Mouse (Mus musculus) thymus, adult 2 months (tissue): ENCODE measurements at regions not wholly inside any gene's neighbourhood (a gene's known extent, or its start where the extent isn't known, plus 50 kb on each side); places are given as distances from the start of the nearest gene placed in this dataset.

Source experiments
- DNase-seq: peaks from one replicate; pipeline ENCODE4 v3.0.0; 2021
- H3K27ac ChIP-seq: fragments of 200-500 bp; 2 replicates; pipeline ENCODE4 v1.5.1; 2012; ENCODE audit warnings: low read length, control low read depth; ENCODE audit not compliant: control insufficient read depth, insufficient read depth
- H3K27me3 ChIP-seq: fragments of 200-500 bp; 2 replicates; pipeline ENCODE4 v1.6.1; 2012; ENCODE audit warnings: mild to moderate bottlenecking, low read length, moderate library complexity, mixed read lengths; ENCODE audit not compliant: control insufficient read depth, insufficient read depth
- H3K36me3 ChIP-seq: fragments of 200-500 bp; 2 replicates; pipeline ENCODE4 v1.6.1; 2012; ENCODE audit warnings: mild to moderate bottlenecking, low read length, moderate library complexity; ENCODE audit not compliant: control insufficient read depth, insufficient read depth
- H3K4me1 ChIP-seq: fragments of 200-500 bp; replicated peaks from 2 replicates; pipeline ENCODE4 v1.6.1; 2012; ENCODE audit warnings: low read length; ENCODE audit not compliant: control insufficient read depth, insufficient read depth
- H3K4me3 ChIP-seq: fragments of 200-500 bp; 2 replicates; pipeline ENCODE4 v1.5.1; 2012; ENCODE audit warnings: mild to moderate bottlenecking, low read length, control low read depth, moderate library complexity; ENCODE audit not compliant: control insufficient read depth, insufficient read depth
- CTCF ChIP-seq: fragments of 200-500 bp; IDR thresholded peaks from 2 replicates; pipeline ENCODE4 v1.5.1; 2012; ENCODE audit warnings: mild to moderate bottlenecking, control low read depth, low read length, moderate library complexity, borderline replicate concordance; ENCODE audit not compliant: control insufficient read depth, poor library complexity, insufficient read depth; ENCODE audit errors: extremely low read depth
- POLR2A ChIP-seq: fragments of 200-500 bp; IDR thresholded peaks from 2 replicates; pipeline ENCODE4 v1.6.1; 2012; ENCODE audit warnings: mild to moderate bottlenecking, low read length, control low read depth, moderate library complexity; ENCODE audit not compliant: control insufficient read depth, poor library complexity, insufficient read depth; ENCODE audit errors: extremely low read depth
- WGBS: fragments of 180-500 bp; shearing (Covaris S2); methylation state at CpG from one replicate; pipeline ENCODE4 v1.1.7; 2018; 5-methylcytosine and 5-hydroxymethylcytosine counted together

DNA sequence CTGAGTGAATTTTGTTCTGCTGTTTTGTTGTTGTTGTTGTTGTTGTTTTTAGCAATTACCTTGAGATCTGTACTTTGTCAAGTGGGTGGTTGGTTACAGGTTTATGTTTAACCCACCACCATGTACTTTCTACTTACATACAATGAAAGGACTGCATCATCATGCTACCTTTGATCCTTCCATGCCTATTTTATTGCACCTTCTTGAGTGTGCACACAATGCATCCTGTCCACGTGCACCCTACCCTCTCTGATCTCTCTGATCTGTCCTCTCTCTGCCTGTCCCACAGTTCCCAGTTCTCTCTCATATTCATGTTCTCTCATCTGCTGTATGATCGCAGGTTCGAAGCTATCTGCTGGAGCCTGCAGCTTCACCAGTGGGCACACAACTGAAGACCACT, 59.9 kb upstream of the Gas1 start:
- Histone ChIP-seq H3K27me3 (no peaks in the 10 kb centered on the region), H3K4me1 (no peaks in the 10 kb centered on the region), H3K27ac (no peak overlapping the region), H3K36me3 (no peaks in the 10 kb centered on the region), H3K4me3 (no peak overlapping the region)
- TF ChIP-seq CTCF = no peak
- TF ChIP-seq POLR2A = no peak
- no peak for DNase-seq
- 90% methylated on average over 3 of the region's 3 CpGs for WGBS

GRCm38 (mm10) chr13:60242447-60243109, 65.4 kb upstream of the Gas1 start:
- Histone ChIP-seq H3K27me3 (no peaks in the 10 kb centered on the region), H3K4me3 (no peak overlapping the region), H3K27ac (no peak overlapping the region), H3K36me3 (no peaks in the 10 kb centered on the region), H3K4me1 (no peaks in the 10 kb centered on the region)
- TF ChIP-seq CTCF (no peak), POLR2A (no peak)
- no peak for DNase-seq
- WGBS = 86% methylated on average over 8 of the region's 8 CpGs

DNA sequence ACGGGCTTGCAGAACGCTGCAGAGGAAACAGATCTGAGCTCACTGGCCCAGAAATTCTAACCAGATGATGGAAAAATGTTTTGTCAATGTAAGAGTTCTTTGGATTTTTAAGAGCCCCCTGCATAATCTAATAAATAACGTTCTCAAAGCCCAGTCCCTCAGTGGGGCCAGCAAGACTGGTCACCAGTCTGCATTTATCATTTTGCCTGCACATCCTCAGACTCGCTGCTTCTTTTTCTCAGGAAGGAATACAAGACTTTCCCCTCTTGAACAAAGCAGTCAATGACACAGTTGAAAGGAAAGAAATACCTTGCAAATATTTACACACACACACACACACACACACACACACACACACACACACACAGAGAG, 65.9 kb upstream of the Gas1 start:
- TF ChIP-seq POLR2A (no peak), CTCF (no peak)
- Histone ChIP-seq H3K4me1 (no peaks in the 10 kb centered on the region), H3K27me3 (no peaks in the 10 kb centered on the region), H3K4me3 (no peak overlapping the region), H3K36me3 (no peaks in the 10 kb centered on the region), H3K27ac (no peak overlapping the region)
- WGBS = 72% methylated on average over 4 of the region's 4 CpGs
- no peak for DNase-seq

GRCm38 (mm10) chr13:60255162-60255561, 78.0 kb upstream of the Gas1 start:
- H3K27ac ChIP-seq = no peak overlapping the region
- WGBS = 86% methylated on average over 7 of the region's 7 CpGs
- TF ChIP-seq CTCF (no peak), POLR2A (no peak)
- no peak overlapping the region for H3K4me3 ChIP-seq
- H3K27me3 ChIP-seq = no peaks in the 10 kb centered on the region
- DNase-seq = no peak
- H3K4me1 ChIP-seq = no peaks in the 10 kb centered on the region
- H3K36me3 ChIP-seq = no peaks in the 10 kb centered on the region

DNA sequence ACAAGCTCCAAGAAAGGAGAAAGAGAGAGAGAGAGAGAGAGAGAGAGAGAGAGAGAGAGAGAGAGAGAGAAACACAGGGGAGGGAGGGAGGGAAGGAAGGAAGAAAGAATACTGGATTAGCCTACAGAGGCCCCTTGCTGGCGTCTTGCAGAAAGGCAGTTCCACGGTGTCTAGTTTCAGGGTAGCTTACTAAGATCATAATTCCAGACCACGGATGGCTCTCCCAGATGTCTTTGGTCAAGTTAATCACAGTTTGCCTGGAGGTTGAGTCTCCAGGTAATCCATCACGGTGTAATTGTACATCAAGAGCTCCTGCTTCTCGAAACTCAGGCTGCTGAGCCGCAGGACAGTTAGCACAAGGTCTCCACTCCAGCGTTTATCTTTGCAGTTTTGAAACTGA, 78.5 kb upstream of the Gas1 start:
- no peaks in the 10 kb centered on the region for H3K27me3 ChIP-seq
- 82% methylated on average over 7 of the region's 7 CpGs for WGBS
- no peaks in the 10 kb centered on the region for H3K36me3 ChIP-seq
- no peak overlapping the region for H3K4me3 ChIP-seq
- H3K27ac ChIP-seq = no peak overlapping the region
- TF ChIP-seq CTCF (no peak), POLR2A (no peak)
- no peaks in the 10 kb centered on the region for H3K4me1 ChIP-seq
- DNase-seq = no peak

- no peak for TF ChIP-seq CTCF
- TF ChIP-seq POLR2A = no peak
- WGBS = 88% methylated on average over 8 of the region's 8 CpGs
These were observed 79.8 kb upstream of the Gas1 start for GRCm38 (mm10) chr13:60256997-60257396.

DNA sequence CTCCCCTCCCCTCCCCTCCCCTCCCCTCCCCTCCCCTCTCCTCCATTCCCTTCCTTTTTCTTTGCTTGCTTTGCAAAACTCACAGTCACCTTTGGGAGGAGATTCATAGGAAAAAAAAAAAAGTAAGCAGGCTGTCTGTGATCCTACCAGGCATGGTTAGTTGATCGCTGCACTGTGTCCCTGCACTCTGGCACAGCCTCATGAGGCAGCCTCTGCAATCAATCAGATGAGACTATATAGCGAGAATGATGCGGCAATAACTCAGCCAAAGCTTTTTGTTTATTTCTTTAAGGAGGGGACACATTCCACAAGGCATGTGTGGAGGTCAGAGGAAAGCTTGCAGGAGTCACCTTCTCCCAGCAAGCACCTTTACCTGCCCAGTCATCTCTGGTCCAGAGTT, 80.7 kb upstream of the Gas1 start:
- Histone ChIP-seq H3K27me3 (no peaks in the 10 kb centered on the region), H3K36me3 (no peaks in the 10 kb centered on the region), H3K4me3 (no peak overlapping the region), H3K4me1 (no peaks in the 10 kb centered on the region), H3K27ac (no peak overlapping the region)
- TF ChIP-seq CTCF (no peak), POLR2A (no peak)
- DNase-seq = no peak
- WGBS = 87% methylated on average over 3 of the region's 3 CpGs

More at GRCm38 (mm10) chr13:60256997-60257396, 79.8 kb upstream of the Gas1 start:
- H3K4me3 ChIP-seq = no peak overlapping the region
- no peak for DNase-seq
- no peaks in the 10 kb centered on the region for H3K36me3 ChIP-seq
- no peaks in the 10 kb centered on the region for H3K27me3 ChIP-seq
- H3K4me1 ChIP-seq = no peaks in the 10 kb centered on the region
- no peak overlapping the region for H3K27ac ChIP-seq
